Mouse (Mus musculus): ENCODE measurements around the gene Faap24. TPM values are rescaled to one million over a fixed set of nuclear protein-coding genes. Genes with fewer than 3 reads are reported as not detected.

The Faap24 gene
- 14.3 and 15.4 TPM in 2 replicates for polyA plus RNA-seq (2015; fragmentation: Nextera tagmentation; extraction: Ambion mirVana)

DNA sequence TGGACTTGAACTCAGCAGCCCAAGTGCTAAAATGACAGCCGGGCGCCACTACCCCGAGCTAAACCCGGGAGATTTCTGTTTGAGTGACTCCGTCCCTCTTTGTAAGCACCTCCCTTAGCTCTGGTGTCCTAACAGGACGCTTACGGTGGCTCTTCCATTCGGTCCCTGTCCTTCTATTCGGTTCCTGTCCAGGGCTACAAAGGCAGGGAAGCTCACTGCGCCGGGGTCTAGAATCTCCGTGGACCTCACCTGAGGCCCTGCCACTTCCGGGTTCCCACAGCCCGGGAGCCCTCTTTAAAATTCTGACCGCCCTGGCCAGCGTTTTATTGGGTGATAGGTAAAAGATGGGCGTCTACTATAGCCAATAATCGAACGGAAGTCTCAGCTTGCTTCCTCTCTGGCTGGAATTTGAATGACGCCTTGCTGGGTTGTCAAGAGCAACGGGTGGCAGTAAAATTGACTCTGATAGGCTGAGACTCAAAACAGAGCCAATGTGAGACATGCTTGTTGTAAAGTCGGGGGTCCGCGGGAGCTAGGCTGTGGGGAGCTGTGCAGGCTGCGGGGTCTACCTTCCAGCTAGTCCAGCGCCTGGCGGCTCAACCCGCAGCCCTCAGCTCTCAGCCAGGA, at the start of gene Faap24, which contains the start of gene Cep89:
Faap24 (minus strand) TSS at position 295 of the 627 bp plus-strand sequence.
Cep89 (plus strand) TSS at position 494 of the 627 bp plus-strand sequence.
- Histone ChIP-seq H3K36me3 (ENCODE audit: insufficient read depth, low read length) (peaks cover 15% of the 10 kb centered on the region), H3K9ac (ENCODE audit: low read depth, low read length) (peak within 1 kb of the TSS; percentile 66), H3K9me3 (replicated peaks; ENCODE audit: low read length) (no peaks in the 10 kb centered on the region), H3K27me3 (ENCODE audit: insufficient read depth, low read length) (no peaks in the 10 kb centered on the region), H3K4me1 (replicated peaks; ENCODE audit: insufficient read depth, low read length) (peaks cover 9% of the 10 kb centered on the region), H3K4me3 (replicated peaks; ENCODE audit: low read depth, low read length) (peak within 1 kb of the TSS; percentile 64), H3K4me2 (ENCODE audit: low read length) (peak within 1 kb of the TSS; percentile 69), H3K27ac (no peak within 1 kb of the TSS)
- ATAC-seq (replicated peaks; ENCODE audit: low FRiP score, low read depth) (peak; percentile 96), DNase-seq (ENCODE audit: low spot score) (peak; percentile 99)
- no peak for TF ChIP-seq CTCF (IDR thresholded peaks at IDR 0.05; ENCODE audit: low read depth)
- under 1% methylated on average over 28 of the region's 28 CpGs for WGBS

DNA sequence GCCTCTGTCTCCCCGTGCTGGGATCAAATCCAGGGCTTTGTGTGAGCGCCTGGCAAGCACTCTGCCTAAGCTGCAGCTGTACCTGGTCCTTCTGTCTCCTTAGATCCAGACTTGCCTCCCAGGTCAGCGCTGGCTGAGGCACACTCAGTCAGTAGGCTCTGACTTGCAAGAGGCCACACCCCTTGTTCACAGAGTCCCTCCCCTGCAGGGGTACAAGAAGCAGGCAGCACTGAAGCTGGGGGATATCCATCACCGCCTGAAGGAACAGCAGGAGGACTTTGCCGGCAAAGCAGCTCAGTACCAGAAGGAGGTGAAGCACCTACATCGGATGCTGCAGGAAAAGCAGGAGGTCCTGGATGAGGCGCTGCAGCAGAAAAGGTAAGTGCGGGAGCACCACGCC, 38.6 kb upstream of the Faap24 start:
- H3K4me3 ChIP-seq (replicated peaks; ENCODE audit: low read depth, low read length): no peak overlapping the region
- H3K4me1 ChIP-seq (replicated peaks; ENCODE audit: insufficient read depth, low read length): no peaks in the 10 kb centered on the region
- DNase-seq (ENCODE audit: low spot score): no peak
- TF ChIP-seq CTCF (IDR thresholded peaks at IDR 0.05; ENCODE audit: low read depth): no peak
- H3K9ac ChIP-seq (ENCODE audit: low read depth, low read length): no peak overlapping the region
- H3K9me3 ChIP-seq (replicated peaks; ENCODE audit: low read length): no peaks in the 10 kb centered on the region
- 82% methylated on average over 9 of the region's 9 CpGs for WGBS
- H3K27me3 ChIP-seq (ENCODE audit: insufficient read depth, low read length): no peaks in the 10 kb centered on the region
- H3K36me3 ChIP-seq (ENCODE audit: insufficient read depth, low read length): peaks cover 57% of the 10 kb centered on the region
- ATAC-seq (replicated peaks; ENCODE audit: low FRiP score, low read depth): no peak
- H3K27ac ChIP-seq: no peak overlapping the region
- H3K4me2 ChIP-seq (ENCODE audit: low read length): no peak overlapping the region

DNA sequence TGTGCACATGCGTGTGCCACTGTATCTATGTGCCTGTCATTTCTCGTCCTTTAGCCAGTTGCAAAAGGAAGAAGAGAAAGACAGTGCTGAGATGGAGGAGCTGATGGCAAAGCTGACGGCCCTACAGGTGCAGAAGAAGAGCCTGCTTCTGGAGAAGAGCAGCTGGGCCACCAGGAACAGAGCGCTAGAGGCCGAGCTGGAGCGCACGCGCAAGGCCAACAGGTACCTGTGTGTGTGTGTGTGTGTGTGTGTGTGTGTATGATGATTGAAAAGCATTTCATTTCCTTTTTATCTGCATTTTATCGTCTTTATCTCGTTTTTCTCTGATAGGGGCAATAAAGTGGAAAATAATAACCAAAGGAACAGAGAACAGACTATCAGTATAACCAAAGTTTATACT, 31.5 kb upstream of the Faap24 start:
- 95% methylated on average over 10 of the region's 10 CpGs for WGBS
- Histone ChIP-seq H3K27ac (no peak overlapping the region), H3K9me3 (replicated peaks; ENCODE audit: low read length) (no peaks in the 10 kb centered on the region), H3K4me1 (replicated peaks; ENCODE audit: insufficient read depth, low read length) (no peaks in the 10 kb centered on the region), H3K9ac (ENCODE audit: low read depth, low read length) (no peak overlapping the region), H3K4me2 (ENCODE audit: low read length) (no peak overlapping the region), H3K36me3 (ENCODE audit: insufficient read depth, low read length) (peaks cover 34% of the 10 kb centered on the region), H3K4me3 (replicated peaks; ENCODE audit: low read depth, low read length) (no peak overlapping the region), H3K27me3 (ENCODE audit: insufficient read depth, low read length) (no peaks in the 10 kb centered on the region)
- no peak for ATAC-seq (replicated peaks; ENCODE audit: low FRiP score, low read depth)
- TF ChIP-seq CTCF (IDR thresholded peaks at IDR 0.05; ENCODE audit: low read depth): no peak
- no peak for DNase-seq (ENCODE audit: low spot score)

DNA sequence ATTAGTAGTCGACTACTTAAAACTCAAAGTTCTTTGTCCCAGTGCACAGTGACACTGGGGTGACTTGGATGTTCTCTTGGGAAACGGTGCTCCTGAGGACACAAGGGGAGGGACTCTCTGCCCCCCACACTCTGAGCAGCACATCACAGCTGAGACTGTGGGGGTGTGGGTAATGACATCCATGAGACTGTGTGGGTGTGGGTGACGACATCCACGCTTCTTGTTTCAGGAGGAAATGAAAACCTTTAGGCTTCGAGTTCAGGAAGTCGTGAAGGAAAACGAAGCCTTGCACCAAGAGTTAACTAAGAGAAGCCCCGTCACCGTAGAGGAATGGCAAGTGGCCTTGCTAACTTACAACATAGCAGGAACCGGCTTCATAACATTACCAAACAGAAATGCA, 26.4 kb upstream of the Faap24 start:
- ATAC-seq (replicated peaks; ENCODE audit: low FRiP score, low read depth) (no peak), DNase-seq (ENCODE audit: low spot score) (no peak)
- Histone ChIP-seq H3K27me3 (ENCODE audit: insufficient read depth, low read length) (no peaks in the 10 kb centered on the region), H3K9me3 (replicated peaks; ENCODE audit: low read length) (no peaks in the 10 kb centered on the region), H3K4me2 (ENCODE audit: low read length) (no peak overlapping the region), H3K9ac (ENCODE audit: low read depth, low read length) (no peak overlapping the region), H3K36me3 (ENCODE audit: insufficient read depth, low read length) (peaks cover 27% of the 10 kb centered on the region), H3K4me3 (replicated peaks; ENCODE audit: low read depth, low read length) (no peak overlapping the region), H3K27ac (no peak overlapping the region), H3K4me1 (replicated peaks; ENCODE audit: insufficient read depth, low read length) (no peaks in the 10 kb centered on the region)
- no peak for TF ChIP-seq CTCF (IDR thresholded peaks at IDR 0.05; ENCODE audit: low read depth)
- 74% methylated on average over 10 of the region's 10 CpGs for WGBS

- Histone ChIP-seq H3K9ac (ENCODE audit: low read depth, low read length) (no peak overlapping the region), H3K36me3 (ENCODE audit: insufficient read depth, low read length) (peaks cover 30% of the 10 kb centered on the region)
- no peak for TF ChIP-seq CTCF (IDR thresholded peaks at IDR 0.05; ENCODE audit: low read depth)
Observed at GRCm38 (mm10) chr7:35416654-35416948, 20.0 kb upstream of the Faap24 start.

DNA sequence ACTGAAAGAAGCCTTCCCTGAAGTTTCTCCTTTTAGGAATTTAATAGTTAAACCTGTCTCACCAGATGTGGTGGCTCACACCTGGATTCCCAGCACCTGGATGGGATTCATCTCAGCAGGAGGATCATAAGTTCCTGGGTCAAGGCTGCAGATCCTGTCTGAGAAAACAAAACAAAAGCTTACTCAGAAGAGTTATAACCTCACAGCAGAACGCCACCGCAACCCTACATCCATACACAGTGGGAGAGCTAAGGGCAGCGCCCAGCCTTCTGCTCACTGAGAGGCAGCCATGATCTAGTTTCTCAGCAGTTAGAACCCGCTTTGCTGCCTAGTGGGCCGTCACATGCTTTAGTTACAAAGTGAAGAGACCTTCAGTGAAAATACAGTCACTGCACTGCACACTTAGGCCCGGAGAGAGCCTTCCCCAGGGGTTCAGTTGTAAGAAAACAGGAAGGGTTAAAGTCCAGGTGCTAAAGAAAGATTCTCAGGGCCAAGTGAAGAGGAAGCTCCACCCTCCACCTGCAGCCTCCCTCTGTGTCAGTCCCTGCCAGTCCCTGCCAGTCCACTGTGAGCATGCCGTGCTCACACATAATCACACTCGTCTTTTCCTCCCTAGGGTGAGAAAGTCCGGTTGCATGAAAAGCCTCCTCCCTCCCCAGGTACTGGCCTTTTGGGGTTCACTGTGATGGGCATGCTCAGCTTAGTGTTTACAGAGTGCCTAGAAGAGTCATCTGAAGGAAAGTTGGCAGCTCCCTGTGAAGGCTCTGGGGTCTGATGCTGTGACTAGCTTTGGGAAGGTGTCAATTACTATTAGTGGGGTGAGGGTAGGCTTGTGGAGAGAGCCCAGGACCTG, 19.4 kb upstream of the Faap24 start:
- 65% methylated on average over 9 of the region's 9 CpGs for WGBS
- H3K9me3 ChIP-seq (replicated peaks; ENCODE audit: low read length): no peaks in the 10 kb centered on the region
- H3K9ac ChIP-seq (ENCODE audit: low read depth, low read length): no peak overlapping the region
- DNase-seq (ENCODE audit: low spot score) (peak; percentile 32), ATAC-seq (replicated peaks; ENCODE audit: low FRiP score, low read depth) (peak; percentile 90)
- peaks cover 29% of the 10 kb centered on the region for H3K36me3 ChIP-seq (ENCODE audit: insufficient read depth, low read length)
- H3K27me3 ChIP-seq (ENCODE audit: insufficient read depth, low read length): no peaks in the 10 kb centered on the region
- H3K4me3 ChIP-seq (replicated peaks; ENCODE audit: low read depth, low read length): no peak overlapping the region
- no peak overlapping the region for H3K4me2 ChIP-seq (ENCODE audit: low read length)
- H3K27ac ChIP-seq: peak overlapping the region; percentile 68
- H3K4me1 ChIP-seq (replicated peaks; ENCODE audit: insufficient read depth, low read length): no peaks in the 10 kb centered on the region
- TF ChIP-seq CTCF (IDR thresholded peaks at IDR 0.05; ENCODE audit: low read depth): no peak

More at GRCm38 (mm10) chr7:35416654-35416948, 20.0 kb upstream of the Faap24 start:
- no peak overlapping the region for H3K4me3 ChIP-seq (replicated peaks; ENCODE audit: low read depth, low read length)
- ATAC-seq (replicated peaks; ENCODE audit: low FRiP score, low read depth) (0 out of 2 replicates have a peak, but pooled peaks have one; percentile 18), DNase-seq (ENCODE audit: low spot score) (no peak)
- 82% methylated on average over 5 of the region's 5 CpGs for WGBS
- H3K4me2 ChIP-seq (ENCODE audit: low read length): no peak overlapping the region
- no peaks in the 10 kb centered on the region for H3K4me1 ChIP-seq (replicated peaks; ENCODE audit: insufficient read depth, low read length)
- H3K9me3 ChIP-seq (replicated peaks; ENCODE audit: low read length): no peaks in the 10 kb centered on the region
- peak overlapping the region; percentile 68; the same call in 1 of the 2 replicates for H3K27ac ChIP-seq
- no peaks in the 10 kb centered on the region for H3K27me3 ChIP-seq (ENCODE audit: insufficient read depth, low read length)

Data from kidney, postnatal 0 days (tissue).